Mouse (Mus musculus) small intestine, adult 2 months (tissue): Measurements from ENCODE around the gene Abhd11.

Experiments used
- CTCF ChIP-seq: fragments of 200-500 bp; IDR thresholded peaks from 2 replicates; pipeline ENCODE4 v1.5.1; 2012; ENCODE audit warnings: low read depth, mild to moderate bottlenecking, control low read depth, inconsistent platforms, low read length, moderate library complexity, mixed read lengths; ENCODE audit not compliant: insufficient replicate concordance, insufficient read length; ENCODE audit errors: extremely low read depth
- POLR2A ChIP-seq: fragments of 200-500 bp; IDR thresholded peaks from 2 replicates; pipeline ENCODE4 v1.6.1; 2012; ENCODE audit warnings: low read depth, mild to moderate bottlenecking, control low read depth, inconsistent platforms, low read length, moderate library complexity

- TF ChIP-seq POLR2A (no peak), CTCF (no peak)
Observed at GRCm38 (mm10) chr5:134981149-134981548, 27.8 kb upstream of the Abhd11 start.
